Mouse (Mus musculus): ENCODE measurements at regions not wholly inside any gene's neighbourhood (a gene's known extent, or its start where the extent isn't known, plus 50 kb on each side); places are given as distances from the start of the nearest gene placed in this dataset.

- Histone ChIP-seq H3K27me3 (ENCODE audit: insufficient read depth, poor library complexity, severe bottlenecking) (no peaks in the 10 kb centered on the region), H3K9me3 (no peaks in the 10 kb centered on the region), H3K27ac (no peak overlapping the region), H3K4me3 (no peak overlapping the region), H3K4me1 (peaks cover 8% of the 10 kb centered on the region; the same call in 1 of the 2 replicates), H3K36me3 (no peaks in the 10 kb centered on the region)
- no peak for DNase-seq (ENCODE audit: low spot score)
- 76% methylated on average over 6 of the region's 6 CpGs for WGBS
Observed at GRCm38 (mm10) chr2:75406721-75407455, 252.2 kb upstream of the Hnrnpa3 start.

- Histone ChIP-seq H3K9me3 (no peaks in the 10 kb centered on the region), H3K36me3 (no peaks in the 10 kb centered on the region), H3K27me3 (ENCODE audit: insufficient read depth, poor library complexity, severe bottlenecking) (no peaks in the 10 kb centered on the region), H3K4me3 (no peak overlapping the region), H3K4me1 (peaks cover 12% of the 10 kb centered on the region), H3K27ac (no peak overlapping the region)
- no peak for DNase-seq (ENCODE audit: low spot score)
- WGBS = 70% methylated on average over 4 of the region's 4 CpGs
Observed at GRCm38 (mm10) chr2:75407560-75407959, 251.5 kb upstream of the Hnrnpa3 start.

- Histone ChIP-seq H3K9me3 (no peaks in the 10 kb centered on the region), H3K4me1 (peaks cover 13% of the 10 kb centered on the region), H3K36me3 (no peaks in the 10 kb centered on the region), H3K27ac (no peak overlapping the region), H3K4me3 (no peak overlapping the region), H3K27me3 (ENCODE audit: insufficient read depth, poor library complexity, severe bottlenecking) (no peaks in the 10 kb centered on the region)
- no peak for DNase-seq (ENCODE audit: low spot score)
- WGBS = 88% methylated on average over 2 of the region's 2 CpGs
Observed at GRCm38 (mm10) chr2:75408016-75408415, 251.0 kb upstream of the Hnrnpa3 start.

- Histone ChIP-seq H3K4me1 (peaks cover 5% of the 10 kb centered on the region), H3K9me3 (no peaks in the 10 kb centered on the region), H3K36me3 (no peaks in the 10 kb centered on the region), H3K27ac (no peak overlapping the region), H3K27me3 (ENCODE audit: insufficient read depth, poor library complexity, severe bottlenecking) (no peaks in the 10 kb centered on the region), H3K4me3 (no peak overlapping the region)
- WGBS = 85% methylated on average over 7 of the region's 7 CpGs
- DNase-seq (ENCODE audit: low spot score) = no peak
Observed at GRCm38 (mm10) chr2:75409806-75410205, 249.3 kb upstream of the Hnrnpa3 start.

GRCm38 (mm10) chr2:75412735-75413134 lies 246.3 kb upstream of the Hnrnpa3 start:
- no peak for DNase-seq (ENCODE audit: low spot score)
- H3K4me3 ChIP-seq = no peak overlapping the region
- no peaks in the 10 kb centered on the region for H3K9me3 ChIP-seq
- 88% methylated on average over 5 of the region's 5 CpGs for WGBS
- no peak overlapping the region for H3K27ac ChIP-seq
- peaks cover 5% of the 10 kb centered on the region for H3K4me1 ChIP-seq
- H3K36me3 ChIP-seq = no peaks in the 10 kb centered on the region
- H3K27me3 ChIP-seq (ENCODE audit: insufficient read depth, poor library complexity, severe bottlenecking) = no peaks in the 10 kb centered on the region

GRCm38 (mm10) chr2:75418689-75419088 lies 240.4 kb upstream of the Hnrnpa3 start:
- 71% methylated on average over 2 of the region's 2 CpGs for WGBS
- Histone ChIP-seq H3K27ac (no peak overlapping the region), H3K4me3 (no peak overlapping the region), H3K36me3 (no peaks in the 10 kb centered on the region), H3K9me3 (no peaks in the 10 kb centered on the region), H3K27me3 (ENCODE audit: insufficient read depth, poor library complexity, severe bottlenecking) (no peaks in the 10 kb centered on the region), H3K4me1 (no peaks in the 10 kb centered on the region)
- no peak for DNase-seq (ENCODE audit: low spot score)

- WGBS = 78% methylated on average over 1 of the region's 1 CpGs
- no peak for DNase-seq (ENCODE audit: low spot score)
- Histone ChIP-seq H3K9me3 (no peaks in the 10 kb centered on the region), H3K36me3 (no peaks in the 10 kb centered on the region), H3K4me3 (no peak overlapping the region), H3K4me1 (no peaks in the 10 kb centered on the region), H3K27me3 (ENCODE audit: insufficient read depth, poor library complexity, severe bottlenecking) (no peaks in the 10 kb centered on the region), H3K27ac (no peak overlapping the region)
Observed at GRCm38 (mm10) chr2:75419142-75419541, 239.9 kb upstream of the Hnrnpa3 start.

GRCm38 (mm10) chr2:75422798-75423685 lies 236.0 kb upstream of the Hnrnpa3 start:
- Histone ChIP-seq H3K4me3 (no peak overlapping the region), H3K4me1 (no peaks in the 10 kb centered on the region; the same call in 1 of the 2 replicates), H3K27me3 (ENCODE audit: insufficient read depth, poor library complexity, severe bottlenecking) (no peaks in the 10 kb centered on the region), H3K27ac (no peak overlapping the region), H3K36me3 (no peaks in the 10 kb centered on the region), H3K9me3 (no peaks in the 10 kb centered on the region)
- 78% methylated on average over 20 of the region's 20 CpGs for WGBS
- no peak for DNase-seq (ENCODE audit: low spot score)

- Histone ChIP-seq H3K27me3 (ENCODE audit: insufficient read depth, poor library complexity, severe bottlenecking) (no peaks in the 10 kb centered on the region), H3K4me1 (no peaks in the 10 kb centered on the region; the same call in 1 of the 2 replicates), H3K27ac (no peak overlapping the region), H3K9me3 (no peaks in the 10 kb centered on the region), H3K4me3 (no peak overlapping the region), H3K36me3 (no peaks in the 10 kb centered on the region)
- WGBS = 32% methylated on average over 5 of the region's 5 CpGs
- DNase-seq (ENCODE audit: low spot score) = no peak
Observed at GRCm38 (mm10) chr2:75423872-75424271, 235.2 kb upstream of the Hnrnpa3 start.

- Histone ChIP-seq H3K4me3 (no peak overlapping the region), H3K27ac (no peak overlapping the region), H3K4me1 (no peaks in the 10 kb centered on the region; the same call in 1 of the 2 replicates), H3K27me3 (ENCODE audit: insufficient read depth, poor library complexity, severe bottlenecking) (no peaks in the 10 kb centered on the region), H3K36me3 (no peaks in the 10 kb centered on the region), H3K9me3 (no peaks in the 10 kb centered on the region)
- DNase-seq (ENCODE audit: low spot score) = no peak
- 55% methylated on average over 7 of the region's 7 CpGs for WGBS
Observed at GRCm38 (mm10) chr2:75424363-75424762, 234.7 kb upstream of the Hnrnpa3 start.

GRCm38 (mm10) chr2:75424911-75425310 lies 234.2 kb upstream of the Hnrnpa3 start:
- WGBS = 71% methylated on average over 14 of the region's 14 CpGs
- Histone ChIP-seq H3K4me3 (no peak overlapping the region), H3K9me3 (no peaks in the 10 kb centered on the region), H3K27ac (no peak overlapping the region), H3K36me3 (no peaks in the 10 kb centered on the region), H3K4me1 (no peaks in the 10 kb centered on the region; the same call in 1 of the 2 replicates), H3K27me3 (ENCODE audit: insufficient read depth, poor library complexity, severe bottlenecking) (no peaks in the 10 kb centered on the region)
- DNase-seq (ENCODE audit: low spot score) = no peak

GRCm38 (mm10) chr2:75425384-75425783 lies 233.7 kb upstream of the Hnrnpa3 start:
- Histone ChIP-seq H3K27me3 (ENCODE audit: insufficient read depth, poor library complexity, severe bottlenecking) (no peaks in the 10 kb centered on the region), H3K4me1 (no peaks in the 10 kb centered on the region; the same call in 1 of the 2 replicates), H3K27ac (no peak overlapping the region), H3K4me3 (no peak overlapping the region), H3K9me3 (no peaks in the 10 kb centered on the region), H3K36me3 (no peaks in the 10 kb centered on the region)
- no peak for DNase-seq (ENCODE audit: low spot score)
- WGBS = 56% methylated on average over 7 of the region's 7 CpGs

- no peak overlapping the region for H3K27ac ChIP-seq
- H3K36me3 ChIP-seq = no peaks in the 10 kb centered on the region
- 57% methylated on average over 9 of the region's 9 CpGs for WGBS
- no peak for DNase-seq (ENCODE audit: low spot score)
- no peaks in the 10 kb centered on the region for H3K9me3 ChIP-seq
- no peak overlapping the region for H3K4me3 ChIP-seq
- no peaks in the 10 kb centered on the region; the same call in 1 of the 2 replicates for H3K4me1 ChIP-seq
- no peaks in the 10 kb centered on the region for H3K27me3 ChIP-seq (ENCODE audit: insufficient read depth, poor library complexity, severe bottlenecking)
Observed at GRCm38 (mm10) chr2:75425791-75426190, 233.3 kb upstream of the Hnrnpa3 start.
